Mouse (Mus musculus): Measurements from ENCODE around the gene Dvl3. TPM values are rescaled to one million over a fixed set of nuclear protein-coding genes. Genes with fewer than 3 reads are reported as not detected.

Dvl3 gene
- polyA plus RNA-seq, 1 experiment from 2014 or later = 49.1 TPM

DNA sequence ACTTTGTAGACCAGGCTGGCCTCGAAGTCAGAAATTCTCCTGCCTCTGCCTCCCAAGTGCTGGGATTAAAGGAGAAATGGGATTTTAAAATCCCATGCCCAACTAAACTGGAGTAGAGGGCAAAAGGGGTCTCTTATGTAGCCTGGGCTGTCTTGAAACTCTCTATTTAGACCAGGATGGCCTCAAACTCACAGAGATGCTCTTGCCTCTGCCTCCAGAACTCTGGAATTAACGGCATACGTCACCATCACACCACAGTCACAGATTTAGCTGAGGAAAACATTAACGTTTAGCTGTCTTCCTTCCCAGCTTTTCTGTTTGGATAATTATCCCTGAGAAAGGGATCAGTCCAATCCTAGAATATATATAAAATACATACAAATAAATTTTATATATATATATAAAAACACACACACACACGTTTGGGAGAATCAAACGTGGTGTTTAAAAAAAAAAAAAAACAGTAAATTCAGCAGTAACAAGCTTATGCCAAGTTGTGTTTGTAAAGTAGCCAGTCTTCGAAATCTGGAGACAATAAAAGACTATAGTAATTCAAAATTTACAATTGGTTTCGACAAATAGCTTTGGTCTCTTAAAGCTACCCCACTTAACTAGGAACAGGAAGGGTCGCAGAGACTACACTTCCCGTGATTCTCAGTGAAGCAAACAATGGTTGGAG is 18.0 kb downstream of the Dvl3 start:
- no peak overlapping the region for H3K9ac ChIP-seq (replicated peaks)
- H3K36me3 ChIP-seq = peaks cover 59% of the 10 kb centered on the region
- no peak overlapping the region for H3K27ac ChIP-seq (replicated peaks)
- ATAC-seq (ENCODE audit: low FRiP score, low read depth) = no peak
- H3K9me3 ChIP-seq = no peaks in the 10 kb centered on the region
- H3K4me2 ChIP-seq (replicated peaks) = no peak overlapping the region
- whole genome bisulfite sequencing = 50% methylated on average over 10 of the region's 10 CpGs
- H3K4me1 ChIP-seq = peaks cover 25% of the 10 kb centered on the region
- peak overlapping the region; percentile 92; the same call in 1 of the 2 replicates for H3K4me3 ChIP-seq
- H3K27me3 ChIP-seq = no peaks in the 10 kb centered on the region

DNA sequence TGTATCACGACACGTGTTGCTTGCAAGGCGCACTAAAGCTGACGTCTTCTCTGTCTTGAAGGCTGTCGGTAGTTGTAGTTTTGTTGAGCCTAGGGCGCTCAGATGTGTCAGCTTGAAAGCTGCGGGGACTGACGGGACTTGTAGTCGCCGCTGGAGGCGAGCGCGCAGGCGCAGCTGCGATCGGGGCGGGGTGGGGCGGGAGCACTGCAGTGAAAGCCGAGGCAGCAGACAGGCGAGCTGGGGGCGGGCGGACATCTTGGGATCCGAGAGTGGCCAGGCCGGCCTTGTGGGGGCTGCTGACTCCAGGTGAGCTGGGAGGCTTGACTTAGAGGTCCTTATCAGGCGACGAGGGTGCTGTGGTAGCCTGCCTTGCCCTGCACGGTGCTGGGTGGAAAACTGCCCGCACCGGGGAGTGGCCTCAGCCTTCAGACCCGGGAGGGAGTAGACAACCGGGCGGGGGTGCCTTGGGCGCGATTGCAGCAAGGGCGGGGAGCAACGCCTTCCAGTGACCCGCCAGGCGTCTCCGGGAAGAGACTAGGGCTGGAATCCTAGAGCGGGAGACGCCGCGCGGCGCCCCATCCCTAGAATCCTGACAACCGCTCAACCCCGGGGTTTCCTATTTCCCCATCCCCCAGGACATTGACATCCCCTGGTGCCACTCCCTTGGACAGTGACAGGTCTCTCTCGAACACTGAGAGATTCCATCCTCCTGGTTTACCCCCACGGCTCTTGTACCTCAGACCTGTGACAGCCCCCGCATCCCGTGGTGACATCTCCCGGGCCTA is 18.7 kb downstream of the Dvl3 start, which contains the start of gene Ap2m1:
Gene Ap2m1, plus strand, starts transcription at position 183 of the 785 bp plus-strand sequence.
- no peaks in the 10 kb centered on the region for H3K27me3 ChIP-seq
- peaks cover 25% of the 10 kb centered on the region for H3K4me1 ChIP-seq
- H3K4me2 ChIP-seq (replicated peaks) = peak within 1 kb of the TSS; percentile 89
- H3K4me3 ChIP-seq = peak within 1 kb of the TSS; percentile 92
- peak within 1 kb of the TSS; percentile 79 for H3K27ac ChIP-seq (replicated peaks)
- peak within 1 kb of the TSS; percentile 97 for H3K9ac ChIP-seq (replicated peaks)
- ATAC-seq (ENCODE audit: low FRiP score, low read depth) = peak; percentile 98
- H3K9me3 ChIP-seq = no peaks in the 10 kb centered on the region
- WGBS = 1% methylated on average over 48 of the region's 52 CpGs
- peaks cover 59% of the 10 kb centered on the region for H3K36me3 ChIP-seq

DNA sequence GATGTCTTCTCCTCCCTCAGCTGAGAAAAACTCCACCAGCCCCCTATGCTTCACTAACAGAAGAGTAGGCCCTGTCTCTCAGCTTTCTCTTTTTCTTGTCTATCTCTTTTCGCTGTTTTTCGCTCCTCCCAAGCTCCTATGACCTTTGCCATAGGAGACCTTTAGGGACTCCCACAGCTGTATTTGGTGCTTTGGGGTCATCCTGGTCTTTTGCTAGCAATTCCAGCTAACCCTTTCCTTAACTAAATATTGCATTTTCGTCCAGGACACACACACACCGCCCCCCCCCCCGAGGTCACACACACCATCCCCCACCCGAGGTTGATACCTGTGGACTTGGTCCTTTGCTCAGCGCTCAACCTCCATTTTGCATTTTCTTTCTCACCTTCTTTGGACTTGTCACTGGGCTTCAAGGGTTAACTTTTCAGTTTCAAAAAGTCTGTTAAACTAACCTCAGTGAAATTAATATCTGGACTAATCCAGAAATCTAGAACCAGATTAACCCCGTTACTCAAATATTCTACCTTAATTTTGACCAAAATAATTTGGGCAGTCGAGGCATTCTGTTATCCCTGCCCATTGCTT is 19.4 kb downstream of the Dvl3 start:
- Histone ChIP-seq H3K4me1 (peaks cover 25% of the 10 kb centered on the region), H3K27me3 (no peaks in the 10 kb centered on the region), H3K36me3 (peaks cover 59% of the 10 kb centered on the region), H3K4me2 (replicated peaks) (peak overlapping the region; percentile 89), H3K27ac (replicated peaks) (no peak overlapping the region), H3K4me3 (peak overlapping the region; percentile 92), H3K9ac (replicated peaks) (peak overlapping the region; percentile 97), H3K9me3 (no peaks in the 10 kb centered on the region)
- WGBS = 38% methylated on average over 9 of the region's 9 CpGs
- ATAC-seq (ENCODE audit: low FRiP score, low read depth) = no peak

DNA sequence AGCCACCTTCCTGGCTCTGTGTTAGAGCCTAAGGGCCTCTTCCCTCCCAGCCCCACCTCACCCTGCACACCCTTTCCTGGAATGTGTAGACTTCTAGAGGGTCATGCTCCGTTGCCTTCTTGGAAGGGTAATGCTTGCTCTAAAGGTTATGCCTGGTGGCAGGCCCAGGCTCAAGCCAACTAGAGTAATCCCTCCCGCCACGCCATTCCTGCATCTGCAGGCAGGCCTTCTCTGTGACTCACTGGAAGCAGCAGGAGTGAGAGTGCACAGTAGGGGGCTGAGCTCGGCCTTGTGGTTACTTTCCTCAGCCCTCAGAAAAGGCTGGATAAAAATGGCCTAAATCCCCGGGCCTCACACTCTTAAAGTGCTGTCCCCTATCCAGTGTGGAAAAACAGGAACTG is 20.3 kb downstream of the Dvl3 start:
- Histone ChIP-seq H3K9ac (replicated peaks) (peak overlapping the region; percentile 97), H3K4me2 (replicated peaks) (peak overlapping the region; percentile 89), H3K9me3 (no peaks in the 10 kb centered on the region), H3K36me3 (peaks cover 59% of the 10 kb centered on the region), H3K27ac (replicated peaks) (peak overlapping the region; percentile 22), H3K27me3 (no peaks in the 10 kb centered on the region), H3K4me3 (peak overlapping the region; percentile 92), H3K4me1 (peaks cover 25% of the 10 kb centered on the region)
- ATAC-seq (ENCODE audit: low FRiP score, low read depth) = no peak
- WGBS = 5% methylated on average over 5 of the region's 5 CpGs

DNA sequence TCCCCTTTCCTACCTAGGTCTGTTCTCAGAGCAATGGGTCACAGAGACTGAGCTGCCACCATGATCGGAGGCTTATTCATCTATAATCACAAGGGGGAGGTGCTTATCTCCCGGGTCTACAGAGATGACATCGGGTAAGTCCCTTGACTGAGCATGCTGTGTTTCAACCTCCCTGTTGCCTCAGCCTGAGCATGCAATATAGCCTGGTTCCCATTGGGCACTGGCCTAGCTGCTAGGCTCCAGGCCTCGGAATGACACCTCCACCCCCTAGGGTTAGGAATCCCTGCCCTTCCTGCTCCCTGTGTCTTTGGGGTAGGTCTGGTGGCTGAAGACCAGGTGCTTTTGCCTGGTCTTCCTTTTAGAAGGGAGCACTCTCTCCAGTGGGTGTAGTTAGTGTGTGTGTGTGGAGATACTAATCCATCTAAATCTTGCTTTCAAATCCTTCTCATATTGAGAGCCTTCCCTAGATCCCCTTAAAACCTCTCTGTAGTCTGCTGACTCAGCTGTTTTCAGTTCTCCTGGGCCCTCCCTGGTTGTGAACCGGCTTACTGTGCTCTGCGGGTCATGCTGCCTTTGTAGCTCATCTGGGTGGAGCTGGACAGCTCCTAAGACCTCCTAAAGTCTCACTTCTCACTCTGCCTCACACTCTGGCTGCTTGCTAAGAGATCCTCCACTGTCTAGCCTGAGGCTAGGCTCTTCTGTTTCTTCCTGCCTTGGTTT is 21.0 kb downstream of the Dvl3 start:
- peak overlapping the region; percentile 92 for H3K4me3 ChIP-seq
- peaks cover 25% of the 10 kb centered on the region for H3K4me1 ChIP-seq
- H3K4me2 ChIP-seq (replicated peaks) = peak overlapping the region; percentile 89
- ATAC-seq (ENCODE audit: low FRiP score, low read depth) = no peak
- H3K9ac ChIP-seq (replicated peaks) = peak overlapping the region; percentile 97
- peaks cover 59% of the 10 kb centered on the region for H3K36me3 ChIP-seq
- 22% methylated on average over 6 of the region's 6 CpGs for WGBS
- no peaks in the 10 kb centered on the region for H3K27me3 ChIP-seq
- H3K27ac ChIP-seq (replicated peaks) = peak overlapping the region; percentile 22
- no peaks in the 10 kb centered on the region for H3K9me3 ChIP-seq

DNA sequence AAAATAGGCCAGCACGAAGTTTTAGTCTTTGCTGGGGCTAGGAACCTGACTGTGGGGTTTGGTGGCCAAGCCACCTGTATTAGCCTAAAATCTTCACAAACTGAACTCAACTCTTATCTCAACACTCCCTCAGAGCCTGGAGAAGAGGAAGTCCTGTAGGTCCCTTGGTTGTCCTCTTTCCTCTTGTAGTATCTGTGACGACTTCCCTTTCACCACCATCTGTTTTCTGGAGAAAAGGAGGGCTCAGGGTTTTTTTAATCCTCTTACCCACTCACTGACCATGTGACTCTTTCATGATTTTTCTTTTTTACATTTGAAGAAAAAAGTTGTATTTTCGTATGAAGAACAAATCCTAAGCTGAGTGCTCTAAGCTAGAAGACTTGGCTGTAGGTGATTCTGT is 22.9 kb downstream of the Dvl3 start:
- no peaks in the 10 kb centered on the region for H3K9me3 ChIP-seq
- ATAC-seq (ENCODE audit: low FRiP score, low read depth) = no peak
- H3K36me3 ChIP-seq = peaks cover 65% of the 10 kb centered on the region
- no peak overlapping the region for H3K4me3 ChIP-seq
- 74% methylated on average over 3 of the region's 3 CpGs for WGBS
- no peak overlapping the region for H3K4me2 ChIP-seq (replicated peaks)
- H3K27me3 ChIP-seq = no peaks in the 10 kb centered on the region
- no peak overlapping the region for H3K27ac ChIP-seq (replicated peaks)
- H3K9ac ChIP-seq (replicated peaks) = no peak overlapping the region
- peaks cover 25% of the 10 kb centered on the region for H3K4me1 ChIP-seq

DNA sequence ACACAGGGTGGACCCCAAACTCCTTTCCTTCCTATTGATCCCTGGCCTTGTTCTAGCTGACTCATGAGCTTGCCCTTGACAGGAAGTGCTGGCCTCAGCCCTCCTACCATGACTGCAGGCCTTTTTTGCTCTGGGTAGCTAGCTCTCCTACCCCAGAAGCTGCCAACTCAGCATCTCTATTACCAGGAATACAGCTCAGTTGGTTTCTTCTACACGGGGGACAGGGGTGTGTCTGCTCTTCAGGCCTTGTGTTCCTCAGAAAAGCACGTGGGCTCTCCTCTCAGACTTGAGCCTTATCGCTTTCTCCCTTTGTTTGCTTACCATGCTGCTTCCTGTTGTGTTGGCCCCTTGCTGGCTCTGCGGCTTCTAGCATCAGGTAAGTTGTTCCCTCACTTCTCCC is 23.7 kb downstream of the Dvl3 start:
- H3K4me1 ChIP-seq = peaks cover 25% of the 10 kb centered on the region
- peaks cover 72% of the 10 kb centered on the region for H3K36me3 ChIP-seq
- no peaks in the 10 kb centered on the region for H3K9me3 ChIP-seq

DNA sequence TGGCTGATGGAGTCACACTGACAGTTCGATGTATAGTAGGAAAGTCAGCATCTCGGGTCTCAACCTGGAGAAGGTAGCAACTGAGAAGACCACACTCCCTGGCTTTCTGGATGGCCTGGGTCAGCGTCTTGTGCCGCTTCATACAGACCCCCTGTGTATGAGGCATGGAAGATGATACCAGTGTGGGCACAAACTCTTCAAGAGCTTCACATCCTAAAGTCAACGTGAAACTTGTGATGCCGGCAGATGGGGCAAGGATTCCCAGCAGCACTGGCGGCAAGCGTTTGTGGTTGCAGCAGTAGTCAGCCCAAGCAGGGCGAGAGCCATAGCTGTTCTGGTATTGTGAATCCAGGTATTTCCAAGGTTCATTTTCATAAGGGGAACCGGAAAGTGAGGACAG is 28.9 kb downstream of the Dvl3 start:
- no peaks in the 10 kb centered on the region for H3K27me3 ChIP-seq
- H3K4me3 ChIP-seq = no peak overlapping the region
- H3K36me3 ChIP-seq = peaks cover 57% of the 10 kb centered on the region
- no peaks in the 10 kb centered on the region for H3K9me3 ChIP-seq
- WGBS = 91% methylated on average over 10 of the region's 10 CpGs
- H3K27ac ChIP-seq (replicated peaks) = no peak overlapping the region
- peaks cover 18% of the 10 kb centered on the region for H3K4me1 ChIP-seq
- no peak overlapping the region for H3K9ac ChIP-seq (replicated peaks)
- H3K4me2 ChIP-seq (replicated peaks) = no peak overlapping the region
- ATAC-seq (ENCODE audit: low FRiP score, low read depth) = no peak

More for the DNA sequence above, 23.7 kb downstream of the Dvl3 start:
- ATAC-seq (ENCODE audit: low FRiP score, low read depth) = no peak
- H3K4me3 ChIP-seq = no peak overlapping the region
- 88% methylated on average over 4 of the region's 4 CpGs for WGBS
- no peak overlapping the region for H3K27ac ChIP-seq (replicated peaks)
- H3K9ac ChIP-seq (replicated peaks) = no peak overlapping the region
- H3K4me2 ChIP-seq (replicated peaks) = no peak overlapping the region
- no peaks in the 10 kb centered on the region for H3K27me3 ChIP-seq

DNA sequence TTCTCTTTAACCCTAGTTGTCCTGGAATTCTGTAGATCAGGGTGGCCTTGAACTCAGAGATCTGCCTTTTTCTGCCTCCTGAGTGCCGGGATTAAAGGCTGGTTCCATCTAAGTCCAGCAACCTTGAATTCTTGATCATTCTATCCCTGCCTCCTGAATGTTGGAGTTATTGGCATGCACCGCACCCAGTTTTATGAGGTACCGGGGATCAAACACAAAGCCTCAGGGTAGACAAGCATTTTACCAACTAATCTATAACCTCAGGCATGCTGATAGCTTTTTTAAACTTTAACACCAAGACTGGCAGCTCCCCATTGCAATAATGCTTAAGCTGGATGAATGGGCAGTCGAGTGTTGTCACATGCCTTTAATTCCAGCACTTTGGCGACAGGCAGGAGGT is 30.6 kb downstream of the Dvl3 start:
- Histone ChIP-seq H3K4me3 (peak overlapping the region; percentile 77; the same call in 1 of the 2 replicates), H3K9ac (replicated peaks) (0 out of 2 replicates have a peak overlapping the region, but pooled peaks have one; percentile 69)

DNA sequence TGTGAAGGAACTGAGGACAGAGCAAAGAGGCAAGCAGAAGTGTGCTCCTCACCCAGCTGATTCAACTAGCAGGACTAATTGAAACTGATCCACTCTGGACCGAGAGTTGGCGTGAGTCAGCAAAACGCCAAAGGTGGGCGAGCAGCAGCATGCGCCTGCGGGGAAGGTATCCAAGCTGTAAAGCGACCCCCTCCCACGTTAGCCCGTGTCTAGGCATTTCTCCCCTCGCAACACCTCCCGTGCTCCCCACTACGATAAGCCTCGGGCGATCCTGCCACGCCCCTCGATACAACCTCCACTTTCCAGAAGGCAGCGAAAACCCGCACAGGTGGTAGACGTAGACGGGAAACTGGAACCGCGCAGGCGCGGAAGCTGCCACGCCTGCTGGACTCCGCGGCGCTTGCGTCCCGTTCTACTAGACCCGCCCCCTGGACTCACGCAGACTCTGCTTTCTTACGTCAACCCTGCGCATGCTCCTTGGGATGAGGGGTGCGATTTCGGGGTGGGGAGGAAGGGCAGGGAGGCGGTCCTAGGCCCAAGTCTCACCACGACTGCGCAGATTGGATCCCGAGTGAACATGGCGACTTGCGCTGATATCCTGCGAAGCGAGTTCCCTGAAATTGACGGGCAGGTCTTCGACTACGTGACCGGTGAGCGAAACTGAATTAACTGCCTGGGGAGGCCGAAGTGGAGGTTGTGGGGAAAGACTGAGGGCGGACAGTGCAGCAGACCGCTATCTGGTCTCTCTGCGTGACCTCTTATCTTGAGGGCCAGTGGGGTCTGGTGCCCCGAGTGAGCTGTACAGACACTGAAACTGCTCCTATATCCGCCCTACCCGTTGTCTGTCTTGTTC is 31.5 kb downstream of the Dvl3 start, which contains the start of gene Abcf3:
Gene Abcf3, plus strand, starts transcription at position 482 of the 853 bp plus-strand sequence.
- H3K4me1 ChIP-seq = peaks cover 18% of the 10 kb centered on the region
- ATAC-seq (ENCODE audit: low FRiP score, low read depth) = peak; percentile 98
- WGBS = under 1% methylated on average over 56 of the region's 56 CpGs
- peak within 1 kb of the TSS; percentile 60 for H3K27ac ChIP-seq (replicated peaks)
- H3K4me3 ChIP-seq = peak within 1 kb of the TSS; percentile 77
- H3K9me3 ChIP-seq = no peaks in the 10 kb centered on the region
- H3K9ac ChIP-seq (replicated peaks) = peak within 1 kb of the TSS; percentile 88
- peaks cover 52% of the 10 kb centered on the region for H3K36me3 ChIP-seq
- H3K27me3 ChIP-seq = no peaks in the 10 kb centered on the region
- peak within 1 kb of the TSS; percentile 92 for H3K4me2 ChIP-seq (replicated peaks)

More for the DNA sequence above, 30.6 kb downstream of the Dvl3 start:
- Histone ChIP-seq H3K27me3 (no peaks in the 10 kb centered on the region), H3K9me3 (no peaks in the 10 kb centered on the region), H3K4me1 (peaks cover 18% of the 10 kb centered on the region), H3K36me3 (peaks cover 56% of the 10 kb centered on the region), H3K4me2 (replicated peaks) (peak overlapping the region; percentile 92), H3K27ac (replicated peaks) (no peak overlapping the region)
- 54% methylated on average over 5 of the region's 5 CpGs for WGBS
- no peak for ATAC-seq (ENCODE audit: low FRiP score, low read depth)

DNA sequence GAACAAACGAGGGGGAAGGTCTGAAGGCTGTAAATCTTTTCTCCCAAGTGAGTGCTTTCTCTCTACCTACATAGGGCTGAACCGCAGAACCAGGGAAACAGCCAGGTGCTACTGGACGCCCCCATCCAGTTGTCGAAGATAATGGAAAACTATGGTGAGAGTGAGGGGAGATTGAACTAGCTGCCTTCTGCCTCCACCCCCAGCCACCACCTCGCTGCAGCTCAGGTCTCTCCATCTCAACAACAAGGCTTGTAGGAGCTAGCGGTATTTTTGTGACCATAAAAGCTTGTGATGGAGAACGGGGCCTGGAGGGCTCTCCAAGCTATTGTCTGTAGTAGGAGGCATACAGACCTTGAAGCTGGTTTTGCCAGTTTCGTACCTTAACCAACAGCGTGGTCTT is 32.4 kb downstream of the Dvl3 start:
- peak overlapping the region; percentile 77 for H3K4me3 ChIP-seq
- H3K27me3 ChIP-seq = no peaks in the 10 kb centered on the region
- peak overlapping the region; percentile 92 for H3K4me2 ChIP-seq (replicated peaks)
- no peak overlapping the region; the same call in 1 of the 2 replicates for H3K27ac ChIP-seq (replicated peaks)
- peak overlapping the region; percentile 88 for H3K9ac ChIP-seq (replicated peaks)
- ATAC-seq (ENCODE audit: low FRiP score, low read depth) = no peak
- peaks cover 18% of the 10 kb centered on the region for H3K4me1 ChIP-seq
- WGBS = 54% methylated on average over 9 of the region's 9 CpGs
- no peaks in the 10 kb centered on the region for H3K9me3 ChIP-seq
- H3K36me3 ChIP-seq = peaks cover 53% of the 10 kb centered on the region
